Mouse (Mus musculus) limb, embryonic 11.5 days (tissue): ENCODE measurements at regions not wholly inside any gene's neighbourhood (a gene's known extent, or its start where the extent isn't known, plus 50 kb on each side); places are given as distances from the start of the nearest gene placed in this dataset.

Source experiments
- ATAC-seq: fragments of 200-750 bp; cut with Nextera tagmentation; 2 replicates; pipeline ENCODE4 v1.8.0; 2017; ENCODE audit warnings: low read depth; ENCODE audit not compliant: insufficient number of reproducible peaks, low FRiP score, low TSS enrichment
- DNase-seq: peaks from one replicate; pipeline ENCODE4 v3.0.0-alpha.2; 2015; ENCODE audit warnings: low spot score
- H3K27ac ChIP-seq: fragments of 300-500 bp; sonication (generic); replicated peaks from 2 replicates; pipeline ENCODE4 v1.5.1; 2014; ENCODE audit warnings: low read depth, mild to moderate bottlenecking, low read length
- H3K27me3 ChIP-seq: fragments of 300-500 bp; sonication (generic); 2 replicates; pipeline ENCODE4 v1.6.1; 2014; ENCODE audit warnings: mild to moderate bottlenecking, low read length, mixed read lengths; ENCODE audit not compliant: control insufficient read depth, insufficient read depth
- H3K36me3 ChIP-seq: fragments of 300-500 bp; sonication (generic); 2 replicates; pipeline ENCODE4 v1.6.1; 2014; ENCODE audit warnings: mild to moderate bottlenecking, low read length, moderate library complexity, mixed read lengths; ENCODE audit not compliant: control insufficient read depth, insufficient read depth
- H3K4me1 ChIP-seq: fragments of 300-500 bp; sonication (generic); 2 replicates; pipeline ENCODE4 v1.6.1; 2014; ENCODE audit warnings: low read length, mixed read lengths; ENCODE audit not compliant: control insufficient read depth, insufficient read depth
- H3K4me2 ChIP-seq: fragments of 300-500 bp; sonication (generic); 2 replicates; pipeline ENCODE4 v1.6.1; 2014; ENCODE audit warnings: low read depth, mild to moderate bottlenecking, moderate library complexity; ENCODE audit not compliant: severe bottlenecking
- H3K4me3 ChIP-seq: fragments of 300-500 bp; sonication (generic); 2 replicates; pipeline ENCODE4 v1.5.1; 2014; ENCODE audit warnings: low read depth, low read length
- H3K9ac ChIP-seq: fragments of 300-500 bp; sonication (generic); 2 replicates; pipeline ENCODE4 v1.6.1; 2014; ENCODE audit warnings: mild to moderate bottlenecking, low read length
- H3K9me3 ChIP-seq: fragments of 300-500 bp; sonication (generic); 2 replicates; pipeline ENCODE4 v1.6.1; 2016; ENCODE audit warnings: low read length; ENCODE audit not compliant: control insufficient read depth
- WGBS: fragments of 180-500 bp; shearing (Covaris S2); extraction: QIAGEN DNeasy Blood & Tissue Kit; methylation state at CpG from one replicate; pipeline ENCODE4 v1.1.7; 2014; 5-methylcytosine and 5-hydroxymethylcytosine counted together

DNA sequence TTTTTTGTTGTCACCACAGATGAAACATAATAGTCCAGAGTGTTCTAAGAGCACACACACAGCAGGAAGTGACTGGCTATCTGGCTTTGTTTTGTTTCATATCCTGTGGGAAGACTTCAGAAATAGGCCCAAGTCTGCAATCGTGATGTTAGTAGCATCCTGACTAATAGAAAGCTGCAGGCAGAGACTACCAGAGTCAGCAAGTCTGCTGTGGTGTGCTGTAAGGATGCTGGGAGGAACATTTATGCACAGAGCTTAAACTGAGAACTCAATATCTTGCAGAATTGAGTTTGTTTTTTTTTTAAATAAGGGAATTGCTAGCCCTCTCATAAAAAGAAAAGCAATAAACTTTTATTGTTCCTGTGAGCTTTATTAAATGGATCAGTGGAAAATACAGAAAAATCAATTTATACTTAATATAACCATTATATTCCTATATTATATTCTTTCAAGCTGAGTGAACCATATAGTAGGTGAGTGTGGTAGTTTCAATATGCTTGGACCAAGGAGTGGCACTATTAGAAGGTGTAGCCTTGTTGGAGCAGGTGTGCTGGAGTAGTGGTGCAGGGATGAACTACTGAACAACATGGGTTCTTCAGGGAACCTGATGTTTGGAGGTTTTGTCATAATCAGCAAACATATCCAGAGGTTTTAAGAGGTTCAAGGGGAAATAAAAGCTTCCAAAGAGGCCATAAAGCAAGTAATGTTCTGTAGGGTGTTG is 190.5 kb upstream of the Impad1 start:
- Histone ChIP-seq H3K4me1 (no peaks in the 10 kb centered on the region), H3K4me2 (no peak overlapping the region), H3K9ac (no peak overlapping the region), H3K27ac (no peak overlapping the region), H3K9me3 (no peaks in the 10 kb centered on the region), H3K4me3 (no peak overlapping the region), H3K27me3 (no peaks in the 10 kb centered on the region), H3K36me3 (no peaks in the 10 kb centered on the region)
- ATAC-seq (no peak), DNase-seq (no peak)
- 69% methylated on average over 1 of the region's 1 CpGs for WGBS

DNA sequence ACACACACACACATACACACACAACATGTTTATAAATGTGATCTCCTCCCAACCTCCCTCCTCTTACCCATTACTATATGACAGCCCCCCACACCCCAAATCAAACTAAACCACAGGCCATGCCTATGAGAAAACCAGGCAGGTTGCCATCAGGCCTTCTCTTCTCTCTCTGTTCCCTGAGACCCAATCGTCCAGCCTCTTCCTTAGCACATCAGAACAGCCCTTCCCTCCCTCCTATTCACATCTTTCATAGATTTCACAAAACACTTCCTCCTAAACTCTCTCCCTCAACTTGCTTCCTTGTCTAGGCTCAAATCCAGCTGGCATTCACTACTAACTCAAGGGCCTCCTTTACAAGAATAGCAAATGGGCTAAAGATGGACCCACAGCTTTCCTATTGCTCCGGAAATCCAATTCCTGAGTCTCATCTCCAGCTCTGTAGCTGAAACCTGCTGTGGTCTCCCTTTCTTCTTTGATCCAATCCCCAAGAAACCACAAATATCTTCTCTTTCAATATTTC is 178.7 kb upstream of the Impad1 start:
- Histone ChIP-seq H3K4me2 (no peak overlapping the region), H3K36me3 (no peaks in the 10 kb centered on the region), H3K4me1 (no peaks in the 10 kb centered on the region), H3K27me3 (no peaks in the 10 kb centered on the region), H3K9me3 (no peaks in the 10 kb centered on the region), H3K27ac (no peak overlapping the region), H3K4me3 (no peak overlapping the region), H3K9ac (no peak overlapping the region)
- no peak for DNase-seq
- no peak for ATAC-seq
- 86% methylated on average over 2 of the region's 2 CpGs for WGBS

DNA sequence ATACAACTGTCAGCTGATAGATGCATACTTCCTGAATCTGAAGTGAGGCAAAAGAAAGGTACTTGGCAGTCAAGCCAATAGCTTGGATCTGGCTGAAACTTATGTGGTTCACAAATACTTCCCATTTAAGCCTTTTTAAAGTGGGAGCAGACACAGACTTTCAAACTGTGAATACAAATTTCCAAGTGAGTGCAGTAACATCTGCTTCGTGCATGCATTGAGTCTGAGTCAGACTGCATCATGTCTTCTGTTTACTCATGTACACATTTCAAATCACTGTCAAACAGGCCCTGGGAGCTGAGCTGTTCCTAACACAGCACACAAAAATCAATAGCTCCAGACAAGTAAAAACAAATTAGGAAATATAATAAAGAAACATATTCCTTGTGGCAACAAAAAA is 155.8 kb upstream of the Impad1 start:
- no peaks in the 10 kb centered on the region for H3K9me3 ChIP-seq
- H3K27me3 ChIP-seq: no peaks in the 10 kb centered on the region
- 78% methylated on average over 1 of the region's 1 CpGs for WGBS
- H3K4me2 ChIP-seq: no peak overlapping the region
- H3K4me1 ChIP-seq: no peaks in the 10 kb centered on the region
- H3K9ac ChIP-seq: no peak overlapping the region
- H3K27ac ChIP-seq: no peak overlapping the region
- no peak overlapping the region for H3K4me3 ChIP-seq
- H3K36me3 ChIP-seq: no peaks in the 10 kb centered on the region
- ATAC-seq (no peak), DNase-seq (no peak)

DNA sequence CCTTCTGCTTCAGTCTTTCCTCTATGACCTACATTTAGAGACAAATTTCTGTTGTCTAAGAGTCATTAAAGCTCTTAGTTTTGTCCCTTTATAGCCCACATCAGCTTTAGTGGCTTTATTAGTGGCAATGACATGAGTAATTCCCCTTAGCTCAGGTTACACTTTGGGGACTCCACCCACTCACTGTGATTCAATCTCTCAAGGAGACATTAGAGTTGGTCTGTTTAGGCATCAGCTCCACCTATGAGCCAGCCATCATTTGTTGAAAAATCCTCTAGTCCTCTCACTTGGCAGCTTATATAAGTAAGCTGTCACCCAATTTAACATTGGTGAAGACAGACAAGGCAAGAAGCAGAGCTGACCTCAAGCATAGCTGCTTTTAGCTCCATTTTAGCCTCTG is 151.3 kb upstream of the Impad1 start:
- ATAC-seq (no peak), DNase-seq (no peak)
- H3K36me3 ChIP-seq: no peaks in the 10 kb centered on the region
- H3K27me3 ChIP-seq: no peaks in the 10 kb centered on the region
- no peaks in the 10 kb centered on the region for H3K9me3 ChIP-seq
- no peaks in the 10 kb centered on the region for H3K4me1 ChIP-seq
- H3K9ac ChIP-seq: no peak overlapping the region
- no peak overlapping the region for H3K4me3 ChIP-seq
- H3K27ac ChIP-seq: no peak overlapping the region
- H3K4me2 ChIP-seq: no peak overlapping the region

DNA sequence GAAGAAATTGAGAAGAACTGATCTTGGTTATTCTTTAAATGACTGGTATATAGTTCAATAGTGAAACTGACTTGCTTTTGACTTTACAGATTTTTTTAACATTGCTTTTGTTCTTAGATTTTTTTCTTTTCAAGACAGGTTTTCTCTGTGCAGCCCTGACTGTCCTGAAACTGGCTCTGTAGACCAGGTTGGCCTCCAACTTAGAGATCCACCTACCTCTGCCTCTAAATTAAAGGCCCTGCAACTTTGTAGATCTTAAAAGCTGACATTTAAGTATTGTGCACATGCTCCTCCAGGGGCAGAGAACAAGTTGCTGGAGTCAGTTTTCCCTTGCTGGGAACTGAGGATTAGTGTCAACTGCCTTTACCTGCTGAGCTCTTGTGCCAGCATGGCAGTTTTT is 132.6 kb upstream of the Impad1 start:
- no peak for ATAC-seq
- Histone ChIP-seq H3K4me3 (no peak overlapping the region), H3K4me2 (no peak overlapping the region), H3K27me3 (no peaks in the 10 kb centered on the region), H3K4me1 (no peaks in the 10 kb centered on the region), H3K9me3 (no peaks in the 10 kb centered on the region), H3K36me3 (no peaks in the 10 kb centered on the region), H3K27ac (no peak overlapping the region), H3K9ac (no peak overlapping the region)
- no peak for DNase-seq

GRCm38 (mm10) chr4:4920256-4920655 is 127.1 kb upstream of the Impad1 start:
- no peak overlapping the region for H3K9ac ChIP-seq
- no peaks in the 10 kb centered on the region for H3K9me3 ChIP-seq
- ATAC-seq (no peak), DNase-seq (no peak)
- WGBS: 77% methylated on average over 1 of the region's 1 CpGs
- H3K4me3 ChIP-seq: no peak overlapping the region
- H3K27ac ChIP-seq: no peak overlapping the region
- H3K27me3 ChIP-seq: no peaks in the 10 kb centered on the region
- no peaks in the 10 kb centered on the region for H3K36me3 ChIP-seq
- H3K4me1 ChIP-seq: no peaks in the 10 kb centered on the region
- no peak overlapping the region for H3K4me2 ChIP-seq

GRCm38 (mm10) chr4:4875257-4875656 is 82.1 kb upstream of the Impad1 start:
- ATAC-seq (no peak), DNase-seq (no peak)
- Histone ChIP-seq H3K27ac (no peak overlapping the region), H3K9ac (no peak overlapping the region), H3K4me1 (no peaks in the 10 kb centered on the region), H3K27me3 (no peaks in the 10 kb centered on the region), H3K9me3 (no peaks in the 10 kb centered on the region), H3K4me3 (no peak overlapping the region), H3K36me3 (no peaks in the 10 kb centered on the region), H3K4me2 (no peak overlapping the region)

DNA sequence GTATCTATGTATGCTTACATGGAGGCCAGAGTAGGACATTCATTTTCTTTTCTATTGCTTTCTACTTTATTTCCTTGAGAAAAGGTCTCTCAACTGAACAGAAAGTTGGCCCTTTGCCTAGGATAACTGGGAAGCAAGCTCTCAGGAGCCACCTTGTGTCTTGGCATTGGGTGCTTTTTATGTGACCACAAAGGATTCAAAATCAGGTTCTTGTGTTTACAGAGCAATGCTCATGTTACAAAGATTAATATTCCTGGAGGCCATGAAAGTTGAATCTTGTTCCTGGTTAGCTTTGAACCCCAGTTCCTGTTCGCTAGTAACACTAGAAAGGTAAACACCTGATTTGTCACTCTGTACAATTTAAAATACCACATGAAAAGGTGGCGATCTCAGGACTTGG is 65.2 kb upstream of the Impad1 start:
- H3K27ac ChIP-seq: no peak overlapping the region
- no peak for DNase-seq
- no peaks in the 10 kb centered on the region for H3K27me3 ChIP-seq
- H3K9me3 ChIP-seq: no peaks in the 10 kb centered on the region
- no peak overlapping the region for H3K9ac ChIP-seq
- no peaks in the 10 kb centered on the region for H3K36me3 ChIP-seq
- WGBS: 81% methylated on average over 2 of the region's 2 CpGs
- no peaks in the 10 kb centered on the region for H3K4me1 ChIP-seq
- H3K4me3 ChIP-seq: no peak overlapping the region
- no peak for ATAC-seq
- H3K4me2 ChIP-seq: no peak overlapping the region
